Mouse (Mus musculus): ENCODE measurements around the gene Rhob.
"Not testable (repeated sequence)": the region's sequence is repeated elsewhere in the genome, so short reads cannot be mapped to it uniquely, and the experiment has no call there.

The Rhob gene

GRCm38 (mm10) chr12:8472591-8473358 lies 27.0 kb downstream of the Rhob start:
- DNase-seq (ENCODE audit: low spot score in 2 of 2): no peak

DNA sequence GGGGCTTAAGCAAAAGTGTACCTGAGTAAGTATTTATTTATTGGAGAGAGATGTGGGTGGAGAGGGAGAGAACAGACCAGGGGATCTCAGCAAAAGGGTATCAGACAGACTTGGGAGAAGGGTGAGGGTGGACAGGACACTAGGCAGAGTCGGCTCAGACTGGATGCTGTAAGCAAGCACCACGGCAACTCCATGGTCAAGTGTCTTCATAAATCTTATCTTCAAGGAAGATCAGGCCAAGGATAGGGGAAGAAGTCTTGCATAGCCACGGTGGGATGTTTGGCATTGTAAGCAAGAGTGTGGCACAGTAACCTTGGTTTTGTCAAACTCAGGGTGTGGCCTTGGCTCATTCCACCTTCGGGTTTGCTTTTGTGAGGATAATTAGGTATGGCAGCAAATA lies 27.8 kb downstream of the Rhob start:
- DNase-seq (ENCODE audit: low spot score in 2 of 2): no peak

DNA sequence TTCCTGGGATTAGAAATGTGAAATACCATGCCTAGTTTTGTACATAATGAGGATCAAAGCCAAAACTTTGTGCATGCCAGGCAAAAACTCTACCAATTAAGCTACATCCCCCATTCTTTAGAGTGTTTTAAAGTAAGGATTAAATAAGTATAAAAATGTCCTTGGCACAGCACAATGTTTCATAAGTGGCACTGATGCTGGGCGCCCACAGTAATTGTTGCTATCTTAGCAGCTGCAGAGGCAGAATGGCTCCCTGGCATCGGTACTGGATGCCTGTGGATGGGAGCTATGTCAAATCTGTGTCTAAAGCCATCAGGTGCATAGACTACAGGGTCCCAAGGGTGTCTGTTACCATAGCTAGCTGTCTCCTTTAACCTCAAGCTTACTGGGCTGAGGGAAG lies 28.8 kb downstream of the Rhob start:
- DNase-seq (ENCODE audit: low spot score in 2 of 2): no peak

DNA sequence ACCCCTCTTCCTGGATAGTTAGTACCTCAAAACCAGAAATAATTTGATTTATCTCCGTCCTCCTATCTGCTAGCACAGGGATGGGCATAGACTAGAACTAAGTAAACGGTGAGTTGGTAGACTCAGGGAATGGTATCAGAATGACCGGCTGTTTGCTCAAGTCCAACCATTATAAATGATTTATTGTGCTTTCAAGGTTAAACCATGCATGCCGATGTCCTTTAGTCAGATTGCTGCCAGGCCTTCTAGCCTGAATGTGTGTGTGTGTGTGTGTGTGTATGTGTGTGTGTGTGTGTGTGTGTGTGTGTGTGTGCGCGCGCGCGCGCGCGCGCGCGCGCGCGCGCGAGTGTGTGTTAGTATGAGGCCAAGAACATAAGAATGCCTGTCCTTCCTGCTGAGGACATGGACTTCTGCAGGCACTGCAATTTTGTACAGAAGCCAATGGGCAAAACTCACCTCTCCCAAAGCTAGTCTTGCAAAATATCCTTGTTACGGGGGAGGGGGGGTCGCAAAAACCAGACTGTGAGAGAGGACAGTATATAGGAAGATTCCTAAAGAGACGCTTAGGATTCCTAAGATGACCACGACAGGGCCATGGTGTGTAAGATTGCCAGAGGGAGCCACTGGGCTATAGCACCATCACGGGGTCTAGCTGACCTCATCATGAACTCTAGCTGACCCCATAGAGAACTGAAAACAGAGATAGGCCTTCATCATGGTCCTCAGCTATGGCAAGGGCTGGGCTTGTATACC lies 29.9 kb downstream of the Rhob start:
- no peak for DNase-seq (ENCODE audit: low spot score in 2 of 2)

- no peak for DNase-seq (ENCODE audit: low spot score in 2 of 2)
Observed at GRCm38 (mm10) chr12:8468221-8468865, 31.5 kb downstream of the Rhob start.

DNA sequence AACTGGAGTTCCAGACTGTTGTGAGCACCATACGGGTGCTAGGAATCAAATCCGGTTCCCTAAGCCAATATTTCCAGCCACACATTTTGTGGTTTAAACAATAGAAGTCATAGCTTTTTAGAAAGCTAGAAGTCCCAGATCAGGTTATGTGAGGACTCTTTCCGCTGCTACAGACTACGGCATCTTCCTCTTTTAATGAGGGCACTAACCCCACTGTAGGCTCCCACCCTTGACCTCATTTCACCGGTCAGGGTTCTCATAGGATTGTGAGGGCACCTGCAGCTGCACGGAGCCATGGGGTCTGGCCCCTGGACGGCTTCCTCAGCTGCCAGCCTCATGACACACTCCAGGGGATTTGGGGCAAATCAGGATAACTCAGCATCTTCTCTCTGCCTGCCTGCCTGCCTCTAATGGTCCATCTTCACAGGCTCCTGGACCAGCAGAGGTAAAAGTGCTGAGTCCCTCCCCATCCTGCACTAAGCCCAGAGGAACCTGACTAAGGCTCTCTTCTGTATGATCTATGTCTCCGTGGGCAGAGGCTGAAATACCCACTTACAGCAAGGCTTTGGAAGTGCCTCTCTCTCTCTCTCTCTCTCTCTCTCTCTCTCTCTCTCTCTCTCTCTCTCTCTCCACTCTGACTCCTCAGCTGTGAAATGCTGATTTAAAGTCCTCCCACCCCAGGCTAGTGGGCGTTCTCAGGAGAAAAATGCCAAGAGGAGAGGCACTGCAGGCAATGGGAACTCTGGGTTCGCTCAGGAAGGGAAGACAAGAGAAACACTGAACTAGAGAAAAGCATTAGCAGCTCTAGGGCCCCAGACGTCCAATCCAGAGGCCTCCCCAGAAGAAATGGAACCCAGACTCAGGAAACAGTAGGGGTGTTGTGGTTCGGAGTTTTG lies 32.5 kb downstream of the Rhob start:
- DNase-seq (ENCODE audit: low spot score in 2 of 2): no peak

DNA sequence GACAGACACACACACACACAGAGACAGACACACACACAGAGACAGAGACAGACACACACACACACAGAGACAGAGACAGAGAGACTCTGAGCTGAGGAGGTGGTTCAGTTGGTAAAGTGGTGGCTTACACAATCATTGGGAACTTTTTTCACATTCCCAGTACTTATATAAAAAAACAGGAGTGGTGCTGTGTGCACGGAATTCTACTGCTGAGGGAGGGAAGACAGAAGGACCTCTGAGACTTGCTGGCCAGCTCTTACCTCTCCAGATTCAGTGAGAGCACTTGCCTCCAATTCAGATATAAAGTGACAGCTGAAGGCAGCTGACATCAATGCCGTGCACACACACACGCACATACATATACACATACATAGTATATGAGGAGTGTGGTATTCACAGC lies 34.1 kb downstream of the Rhob start:
- DNase-seq (ENCODE audit: low spot score in 2 of 2): no peak

GRCm38 (mm10) chr12:8464961-8465360 lies 34.8 kb downstream of the Rhob start:
- DNase-seq (ENCODE audit: low spot score in 2 of 2): no peak

DNA sequence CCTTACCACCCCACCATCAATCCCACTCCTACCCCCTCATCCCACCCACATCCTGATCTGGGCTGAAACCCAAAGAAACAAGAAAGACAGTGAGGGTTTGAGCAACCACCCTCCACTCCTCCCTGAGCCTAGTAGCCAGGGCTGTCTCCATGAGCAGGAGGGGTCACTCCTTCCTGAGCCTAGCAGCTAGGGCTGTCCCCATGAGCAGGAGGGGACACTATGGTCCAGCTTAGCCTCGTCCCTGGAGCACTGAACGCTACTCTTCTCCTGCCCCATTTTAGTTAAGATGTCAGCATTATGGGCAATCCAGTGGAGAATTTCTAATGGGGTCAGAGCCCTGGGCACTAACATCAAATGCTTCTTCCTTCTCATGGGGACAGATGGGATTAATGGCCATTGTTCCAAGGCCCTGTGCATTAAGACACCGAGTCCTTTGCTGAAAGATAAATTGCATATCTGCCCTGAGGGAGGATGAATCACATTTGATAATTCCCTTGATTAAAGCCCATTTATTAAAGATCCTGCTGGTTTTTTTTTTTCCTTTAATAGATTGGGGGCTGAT lies 36.1 kb downstream of the Rhob start:
- no peak for DNase-seq (ENCODE audit: low spot score in 2 of 2)

DNA sequence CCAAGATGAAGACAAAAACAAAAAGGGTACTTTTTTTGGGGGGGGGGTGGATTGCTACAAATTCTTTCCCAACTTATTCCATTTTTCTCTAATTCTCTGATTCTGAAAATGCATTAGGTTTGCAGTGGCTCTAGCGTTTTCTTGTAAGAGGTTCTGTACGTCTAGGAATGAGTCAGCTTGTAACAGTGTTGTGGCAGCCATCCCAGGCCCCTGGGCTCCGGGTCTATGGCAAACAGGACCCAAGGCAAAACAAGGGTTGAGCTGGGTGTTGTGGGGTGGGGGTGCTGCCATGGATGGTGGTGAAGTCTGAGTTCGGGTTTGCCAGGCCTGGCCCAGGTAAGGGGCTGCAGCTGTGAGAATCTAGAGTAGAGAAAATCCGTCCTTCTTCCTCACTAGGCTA lies 37.3 kb downstream of the Rhob start:
- no peak for DNase-seq (ENCODE audit: low spot score in 2 of 2)

GRCm38 (mm10) chr12:8461575-8461974 lies 38.2 kb downstream of the Rhob start:
- DNase-seq (ENCODE audit: low spot score in 2 of 2): not testable (repeated sequence)

DNA sequence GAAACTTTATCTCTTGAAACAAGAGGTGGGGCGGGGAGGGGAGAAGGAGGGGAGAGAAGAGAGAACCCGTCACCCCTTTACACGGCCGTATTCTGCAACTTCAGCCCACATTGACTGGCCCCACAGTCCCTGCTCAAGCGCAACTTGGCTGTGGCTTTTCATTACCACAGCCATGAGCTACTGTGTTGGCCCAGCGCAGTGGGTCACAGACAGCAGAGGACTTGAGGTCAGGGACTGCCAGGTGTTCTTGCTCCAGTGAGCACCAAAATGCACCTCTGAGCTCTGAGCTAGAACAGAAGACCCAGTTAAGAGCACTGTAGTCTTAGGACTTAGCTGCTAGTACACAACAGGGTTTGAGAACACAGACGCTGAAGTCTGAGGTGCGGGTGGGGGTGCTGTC lies 41.4 kb downstream of the Rhob start:
- no peak for DNase-seq (ENCODE audit: low spot score in 2 of 2)

- no peak for DNase-seq (ENCODE audit: low spot score in 2 of 2)
Observed at GRCm38 (mm10) chr12:8457052-8457451, 42.8 kb downstream of the Rhob start.

DNA sequence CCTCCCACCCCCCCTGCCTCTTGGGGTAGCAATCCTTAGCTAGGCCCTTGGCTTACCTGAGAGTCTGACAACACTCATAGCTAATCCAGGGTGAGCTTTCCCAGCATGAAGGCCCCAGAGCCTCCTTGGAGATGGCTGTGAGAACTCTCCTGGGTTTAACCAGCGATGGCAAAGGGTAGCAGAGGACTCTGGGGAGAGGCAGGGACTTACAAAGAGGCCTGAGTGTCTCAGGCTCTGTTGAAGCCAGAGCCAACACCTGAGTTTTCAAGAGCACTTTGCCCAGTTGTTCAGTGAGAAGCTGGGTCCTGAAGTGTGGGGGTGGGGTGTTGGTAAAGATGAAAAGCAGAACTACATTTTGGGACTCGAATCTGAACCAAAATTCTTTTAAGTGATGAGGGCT lies 44.8 kb downstream of the Rhob start:
- no peak for DNase-seq (ENCODE audit: low spot score in 2 of 2)

GRCm38 (mm10) chr12:8454487-8454886 lies 45.3 kb downstream of the Rhob start:
- DNase-seq (ENCODE audit: low spot score in 2 of 2): no peak

DNA sequence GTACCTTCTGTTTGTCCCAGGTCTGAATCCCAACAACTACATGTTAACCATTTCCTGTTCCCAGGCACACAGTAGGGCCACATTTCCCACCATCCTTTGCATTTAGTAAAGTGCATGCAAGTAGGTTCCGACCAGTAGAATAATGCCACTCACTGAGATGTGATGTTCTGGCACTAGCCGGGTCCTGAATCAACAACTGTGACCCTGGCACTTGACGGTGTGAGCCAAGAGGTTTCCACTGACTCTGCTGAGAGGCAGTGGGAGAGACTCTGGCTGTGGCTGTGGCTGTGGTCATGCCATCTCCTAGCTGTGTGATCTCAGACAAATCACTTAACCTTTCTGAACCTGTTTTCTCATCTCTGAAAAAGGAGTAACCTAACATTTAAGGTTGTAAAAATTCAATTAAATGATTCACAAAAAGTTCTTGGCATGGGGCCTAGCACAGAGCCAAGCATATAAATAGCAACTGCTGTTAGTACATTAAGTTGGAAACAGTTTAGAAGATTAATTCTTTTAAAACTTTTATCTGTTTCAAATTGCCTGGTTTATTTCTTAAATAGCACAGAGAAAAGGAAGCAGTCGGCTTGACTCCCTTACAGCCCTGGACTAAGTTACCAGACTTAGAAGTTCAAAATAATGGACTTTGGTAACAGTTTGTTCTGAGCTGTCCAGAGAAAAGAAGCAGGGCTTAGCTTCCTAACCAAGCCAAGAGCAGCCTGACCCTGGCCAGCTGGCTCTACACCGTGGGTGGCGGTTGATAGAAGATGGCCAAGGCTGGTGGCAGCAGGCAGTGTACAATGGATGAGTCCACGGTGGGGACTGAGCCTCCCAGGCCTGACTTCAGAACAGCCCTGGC lies 46.8 kb downstream of the Rhob start:
- no peak for DNase-seq (ENCODE audit: low spot score in 2 of 2)

DNA sequence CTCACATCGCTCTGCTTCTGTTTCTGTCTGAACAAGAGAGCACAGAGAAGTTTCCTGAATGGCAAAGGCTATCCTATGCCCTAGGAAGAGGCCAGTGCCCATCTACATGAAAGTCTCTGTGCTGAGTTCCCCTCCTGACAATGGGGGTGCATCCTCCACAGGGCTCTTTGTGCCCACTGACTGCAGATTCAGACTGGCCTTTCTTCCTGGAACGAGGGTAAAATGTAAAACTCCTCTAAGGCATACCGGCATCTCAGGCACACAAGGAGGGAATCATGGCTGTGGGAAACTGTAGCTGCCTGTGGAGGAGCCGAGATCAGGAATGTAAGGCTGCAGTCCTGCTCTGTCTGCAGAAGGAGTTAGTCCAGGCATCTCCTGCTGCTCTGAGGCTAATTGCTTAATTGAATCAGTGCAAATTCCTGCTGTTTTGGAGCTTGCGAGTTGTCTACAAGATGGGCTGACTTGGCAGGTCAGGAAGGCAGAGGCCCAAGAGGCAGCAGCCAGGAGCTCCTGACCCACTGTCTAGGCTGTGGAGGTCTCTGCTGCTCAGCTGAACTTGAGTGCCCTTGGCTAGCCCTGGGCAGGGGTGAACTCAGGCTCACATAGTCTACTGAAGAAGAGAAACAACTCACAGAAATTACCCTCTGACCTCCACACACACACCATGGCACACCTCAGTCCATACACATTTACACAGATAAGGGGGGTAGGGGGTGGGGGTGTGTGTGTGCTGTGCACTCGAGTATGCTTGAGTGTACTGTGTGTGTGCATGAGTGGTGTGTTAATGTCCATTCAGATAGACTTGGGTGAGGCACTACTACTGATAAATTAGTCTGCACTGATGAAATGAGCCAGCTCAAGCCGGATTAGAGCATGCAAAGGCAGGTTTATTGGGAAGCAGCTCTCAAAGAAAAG lies 48.0 kb downstream of the Rhob start:
- no peak for DNase-seq (ENCODE audit: low spot score in 2 of 2)

DNA sequence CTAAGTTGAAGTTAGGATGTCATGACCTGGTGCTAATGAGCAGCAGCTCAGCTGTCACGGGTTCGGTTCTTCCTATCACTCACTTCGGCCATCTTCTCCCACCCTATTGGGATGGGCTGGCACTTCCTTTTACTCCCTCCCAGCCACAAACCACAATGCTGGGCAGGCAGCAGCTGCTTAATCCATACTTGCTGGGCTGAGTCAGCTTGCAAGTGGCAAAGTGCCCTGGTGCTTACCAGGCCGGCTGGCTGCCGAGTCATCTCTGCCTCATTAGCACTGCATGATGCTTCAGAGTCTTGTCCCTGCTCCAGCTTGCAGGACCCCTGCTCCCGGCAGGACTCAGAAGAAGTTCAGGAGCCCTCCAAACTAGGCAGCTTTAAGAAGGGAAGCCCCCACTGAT lies 49.2 kb downstream of the Rhob start:
- DNase-seq (ENCODE audit: low spot score in 2 of 2): no peak

- no peak for DNase-seq (ENCODE audit: low spot score in 2 of 2)
Observed at GRCm38 (mm10) chr12:8450028-8450427, 49.8 kb downstream of the Rhob start.
